Mouse (Mus musculus): ENCODE data around the gene Enc1.
"Not testable (repeated sequence)": the region's sequence is repeated elsewhere in the genome, so short reads cannot be mapped to it uniquely, and the experiment has no call there.

Enc1 gene

GRCm38 (mm10) chr13:97251736-97252135 is 10.8 kb downstream of the Enc1 start:
- DNase-seq (ENCODE audit: low spot score) = no peak

DNA sequence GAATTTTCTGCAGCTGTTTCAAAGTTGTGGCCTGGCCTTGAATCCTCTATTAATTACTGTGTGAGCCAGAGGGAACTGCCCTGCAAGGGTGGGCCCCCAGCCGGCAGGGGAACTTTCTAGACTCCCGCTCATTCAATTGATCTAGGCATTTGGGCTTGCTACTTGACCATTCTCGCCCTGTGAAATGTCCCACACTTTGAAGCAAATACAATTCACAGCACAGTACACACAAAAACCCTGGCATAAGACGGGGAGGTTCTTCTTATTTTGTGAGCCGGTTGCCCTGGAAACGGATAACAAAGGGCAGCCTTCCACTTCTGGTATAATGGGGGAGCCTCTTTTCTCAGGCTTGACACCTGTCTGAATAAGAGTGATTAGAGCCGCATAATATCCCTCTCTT is 11.6 kb downstream of the Enc1 start:
- DNase-seq (ENCODE audit: low spot score) = no peak

- no peak for DNase-seq (ENCODE audit: low spot score)
Measured at GRCm38 (mm10) chr13:97253418-97253981, 12.6 kb downstream of the Enc1 start.

- DNase-seq (ENCODE audit: low spot score) = no peak
Measured at GRCm38 (mm10) chr13:97253994-97254393, 13.1 kb downstream of the Enc1 start.

DNA sequence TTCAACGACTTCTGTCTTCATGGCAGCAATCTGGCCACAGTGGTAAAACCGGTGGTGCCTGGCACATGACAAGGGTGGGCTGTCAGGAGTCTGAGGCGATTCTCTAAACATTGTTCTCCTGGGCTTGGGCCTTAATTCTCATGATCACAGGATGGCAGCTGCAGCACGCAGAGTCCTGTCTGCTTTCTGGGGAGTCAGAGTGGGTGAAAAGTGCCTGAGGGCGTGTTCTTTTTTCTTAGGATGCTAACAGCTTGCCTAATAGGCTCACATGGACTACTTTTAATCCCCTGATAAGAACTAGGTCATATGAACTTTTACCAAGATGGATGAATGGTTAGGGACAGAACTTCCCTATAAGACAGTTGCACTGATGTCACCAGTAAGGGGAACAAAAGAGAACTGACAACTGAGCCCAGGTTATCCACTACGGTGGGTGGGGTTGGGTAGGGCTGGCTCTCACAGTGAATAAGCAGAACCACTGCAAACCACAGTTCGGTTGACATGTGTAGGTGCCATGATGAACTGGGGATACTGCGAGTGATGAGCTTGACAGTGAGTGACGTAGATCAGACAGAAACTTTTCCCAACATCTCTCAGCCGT is 13.8 kb downstream of the Enc1 start:
- DNase-seq (ENCODE audit: low spot score) = no peak

- DNase-seq (ENCODE audit: low spot score) = no peak
Measured at GRCm38 (mm10) chr13:97255976-97256848, 15.3 kb downstream of the Enc1 start.

GRCm38 (mm10) chr13:97256849-97257379 is 16.0 kb downstream of the Enc1 start:
- no peak for DNase-seq (ENCODE audit: low spot score)

DNA sequence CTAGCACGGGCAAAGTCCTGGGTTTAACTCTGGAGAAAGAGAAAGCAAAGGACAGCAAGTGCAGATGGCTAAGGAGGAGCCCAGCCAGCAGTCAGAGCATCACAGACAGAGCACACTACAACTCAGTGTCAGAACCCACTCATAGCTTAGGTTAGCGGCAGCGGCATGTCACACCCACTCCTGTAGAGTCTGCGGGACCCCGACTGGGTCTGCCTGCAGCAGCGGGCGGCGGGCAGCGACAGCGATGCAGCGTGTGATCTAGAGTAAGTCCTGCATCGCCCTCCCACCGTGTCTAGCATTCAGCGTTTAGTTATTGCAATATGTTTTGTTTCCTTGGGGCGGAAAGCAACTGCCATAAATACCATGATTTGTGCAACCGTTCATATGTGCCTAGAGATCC is 18.4 kb downstream of the Enc1 start:
- DNase-seq (ENCODE audit: low spot score) = no peak

DNA sequence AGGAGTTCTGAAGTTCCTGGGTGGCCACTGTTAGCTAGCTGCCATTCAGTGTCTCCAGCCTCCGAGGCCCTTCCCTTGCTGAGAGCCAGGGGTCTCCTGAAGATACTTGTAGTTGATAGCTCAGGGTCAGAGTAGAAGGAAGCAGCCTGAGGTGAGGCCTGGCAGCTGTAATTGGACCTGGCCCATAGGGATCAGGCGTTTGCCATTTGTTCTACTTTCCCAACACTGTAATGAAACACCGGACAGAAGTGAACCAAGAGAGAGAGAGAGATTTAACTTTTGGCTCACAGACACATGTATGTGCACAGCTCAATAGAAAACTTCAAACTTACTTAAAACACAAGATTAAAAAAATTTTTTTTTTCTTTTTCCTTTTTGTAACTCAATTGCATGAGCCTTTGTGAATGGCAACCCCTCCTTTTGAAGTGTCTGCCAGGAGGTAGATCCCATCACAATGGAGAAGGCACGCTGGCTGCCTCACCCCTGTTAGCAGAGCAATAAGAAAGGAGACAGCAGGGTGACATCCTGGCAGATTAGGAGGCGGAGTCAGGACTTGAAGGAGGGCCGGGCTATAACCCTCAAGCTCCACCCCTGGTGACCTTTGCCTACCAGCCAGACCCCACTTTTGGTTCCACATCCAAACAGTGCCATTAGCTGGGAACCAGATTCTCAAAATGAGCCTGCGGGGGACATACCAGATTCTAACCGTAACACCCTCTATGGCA is 19.7 kb downstream of the Enc1 start:
- DNase-seq (ENCODE audit: low spot score) = no peak

DNA sequence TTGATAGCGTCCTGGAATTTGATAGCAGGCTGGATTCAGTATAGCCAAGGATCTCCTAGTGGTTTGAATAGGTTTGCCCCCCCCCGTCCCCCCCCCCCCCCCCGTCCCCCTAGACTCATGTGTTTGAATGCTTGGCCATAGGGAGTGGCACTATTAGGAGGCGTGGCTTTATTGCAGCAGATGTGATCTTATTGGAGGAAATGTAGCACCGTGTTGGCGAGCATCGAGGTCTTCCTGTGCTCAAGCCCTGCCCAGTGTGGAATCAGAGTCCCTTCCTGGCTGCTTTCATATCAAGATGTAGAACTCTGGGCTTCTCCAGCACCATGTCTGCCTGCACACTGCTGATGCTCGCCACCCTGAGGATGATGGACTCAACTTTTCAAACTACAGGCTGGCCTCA is 20.6 kb downstream of the Enc1 start:
- DNase-seq (ENCODE audit: low spot score) = no peak

DNA sequence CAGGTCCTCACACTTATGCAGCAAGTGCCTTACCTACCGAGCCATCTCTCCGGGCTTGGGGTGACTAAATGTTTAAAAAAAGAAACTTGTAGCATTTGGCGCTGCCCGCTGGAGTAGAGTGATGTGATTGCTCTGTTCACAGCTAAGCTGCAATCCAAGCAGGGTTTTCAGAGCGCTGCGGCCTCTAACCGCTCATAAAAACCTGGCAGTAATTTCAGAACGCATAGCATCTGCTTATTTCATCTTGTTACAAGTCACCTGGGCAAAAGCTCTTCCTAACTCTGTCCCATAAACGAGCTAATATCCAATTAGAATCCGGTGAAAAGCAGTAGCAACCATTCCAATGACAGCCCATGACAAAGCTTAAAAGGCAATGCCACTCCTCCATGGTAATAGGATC is 21.8 kb downstream of the Enc1 start:
- no peak for DNase-seq (ENCODE audit: low spot score)

- DNase-seq (ENCODE audit: low spot score) = not testable (repeated sequence)
Measured at GRCm38 (mm10) chr13:97265534-97265933, 24.6 kb downstream of the Enc1 start.

DNA sequence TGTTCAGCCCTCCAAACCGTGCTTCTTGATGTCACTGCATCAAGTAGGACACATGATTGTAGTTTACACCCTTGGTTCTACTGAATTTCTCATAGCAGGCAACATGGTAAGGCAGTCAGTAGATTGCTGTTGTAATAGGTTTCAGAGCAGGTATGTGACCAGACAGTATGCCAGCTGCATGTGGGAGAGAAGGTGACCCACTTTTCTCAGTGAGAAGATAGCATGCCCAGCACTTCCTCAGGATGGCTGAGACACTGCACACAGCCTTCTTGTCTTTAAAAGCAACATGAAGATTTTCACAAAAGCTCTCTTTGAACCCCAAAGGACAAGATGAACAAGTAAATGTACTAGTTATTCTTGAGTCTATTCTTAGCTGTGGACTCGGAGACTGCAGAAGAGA is 29.8 kb downstream of the Enc1 start:
- DNase-seq (ENCODE audit: low spot score) = no peak

GRCm38 (mm10) chr13:97271641-97272040 is 30.7 kb downstream of the Enc1 start:
- no peak for DNase-seq (ENCODE audit: low spot score)

DNA sequence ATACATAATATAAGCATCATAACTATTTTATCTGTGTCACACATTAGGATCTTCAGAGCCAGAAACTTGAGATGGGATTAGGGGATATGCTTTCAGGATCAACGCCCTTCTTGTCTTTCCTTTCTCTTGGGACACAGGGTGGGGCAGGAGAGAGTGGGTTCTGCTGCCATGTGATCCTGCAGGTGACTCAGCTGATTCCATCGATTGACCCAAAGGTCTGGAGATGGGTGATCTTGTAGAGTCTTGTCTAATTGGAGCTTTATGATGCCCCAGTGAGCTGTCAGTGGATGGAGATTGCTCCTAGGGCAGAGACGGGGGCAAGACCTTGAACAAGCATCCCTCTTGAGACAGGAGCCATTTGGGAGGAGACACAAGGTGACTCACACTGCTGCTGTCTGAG is 33.9 kb downstream of the Enc1 start:
- DNase-seq (ENCODE audit: low spot score) = no peak

- no peak for DNase-seq (ENCODE audit: low spot score)
Measured at GRCm38 (mm10) chr13:97275482-97275881, 34.6 kb downstream of the Enc1 start.

GRCm38 (mm10) chr13:97282051-97282910 is 41.4 kb downstream of the Enc1 start:
- no peak for DNase-seq (ENCODE audit: low spot score)

- no peak for DNase-seq (ENCODE audit: low spot score)
Measured at GRCm38 (mm10) chr13:97282911-97283281, 42.0 kb downstream of the Enc1 start.

DNA sequence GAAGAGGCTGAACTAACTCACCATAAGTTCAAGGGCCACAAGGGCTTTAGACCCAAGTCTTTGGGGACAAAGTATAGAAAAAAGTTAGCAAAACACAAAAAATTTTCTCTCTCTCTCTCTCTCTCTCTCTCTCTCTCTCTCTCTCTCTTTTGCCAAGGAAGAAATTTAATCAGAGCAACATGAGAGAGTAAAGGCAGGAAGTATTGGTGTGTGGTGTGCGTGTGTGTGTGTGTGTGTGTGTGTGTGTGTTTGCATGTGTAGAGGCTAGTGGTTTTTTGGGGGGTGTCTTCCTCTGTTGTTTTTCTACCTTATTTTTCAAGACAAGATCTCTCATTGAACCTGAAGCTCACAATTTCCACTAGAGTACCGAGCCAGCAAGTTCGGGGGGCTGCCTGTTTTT is 46.1 kb downstream of the Enc1 start:
- no peak for DNase-seq (ENCODE audit: low spot score)

DNA sequence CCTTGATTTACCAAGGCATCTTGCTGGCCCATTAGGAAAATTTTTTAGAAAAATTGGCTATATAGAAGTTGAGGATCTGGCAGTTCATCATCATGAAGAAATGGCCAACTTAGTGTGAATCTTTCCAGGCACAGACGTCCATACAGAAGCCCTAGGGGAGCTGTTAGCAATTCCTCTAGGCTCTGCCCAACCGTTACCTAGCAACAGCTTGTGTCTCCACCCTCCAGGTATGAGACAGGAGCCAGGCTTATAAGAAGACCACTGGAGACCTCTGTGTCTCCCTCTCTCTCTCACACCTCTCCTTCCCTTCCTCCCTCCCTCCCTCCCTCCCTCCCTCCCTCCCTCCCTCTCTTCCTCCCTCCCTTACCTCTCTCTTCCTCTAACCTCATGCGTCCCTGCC is 49.8 kb downstream of the Enc1 start:
- DNase-seq (ENCODE audit: low spot score) = no peak

DNA sequence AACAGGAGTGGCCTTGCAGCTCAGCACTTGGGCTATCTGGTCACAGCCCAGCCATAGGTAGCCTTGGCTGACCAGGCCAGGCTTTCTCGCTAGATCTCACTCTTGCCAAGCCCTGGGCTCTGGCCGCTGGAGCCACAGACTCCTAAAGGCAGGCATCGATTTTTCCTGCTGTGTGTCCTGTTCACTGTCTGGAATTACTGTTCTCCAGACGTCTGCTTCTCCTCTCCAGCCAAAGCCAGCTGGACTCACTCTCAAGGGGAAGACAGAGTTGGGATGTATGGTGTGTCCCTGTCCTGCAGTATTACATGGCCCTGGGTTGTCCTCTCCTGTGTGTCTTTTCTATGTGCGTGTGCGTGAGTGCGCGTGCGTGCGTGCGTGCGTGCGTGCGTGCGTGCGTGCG is 50.4 kb downstream of the Enc1 start:
- DNase-seq (ENCODE audit: low spot score) = no peak

DNA sequence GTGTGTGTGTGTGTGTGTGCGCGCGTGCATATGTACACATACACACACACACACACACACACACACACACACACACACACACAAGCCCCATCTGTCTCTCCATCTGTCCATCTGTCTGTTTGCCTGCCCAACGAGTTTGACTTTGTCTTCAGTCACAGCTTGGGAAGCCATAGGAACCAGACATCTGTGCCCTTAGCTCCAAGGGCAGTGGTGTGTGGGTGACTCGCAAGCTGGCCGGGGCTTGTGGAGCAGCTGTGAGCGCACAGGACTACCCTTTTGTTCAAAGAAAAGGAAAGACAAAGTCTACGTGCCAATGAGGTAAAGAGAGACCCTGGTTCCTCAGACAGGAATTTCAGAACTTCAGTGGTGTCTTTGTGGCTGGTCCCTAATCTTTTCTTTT is 51.1 kb downstream of the Enc1 start:
- DNase-seq (ENCODE audit: low spot score) = no peak
